Mouse (Mus musculus): Measurements from ENCODE around the gene Btg2. TPM values are rescaled to one million over a fixed set of nuclear protein-coding genes. Genes with fewer than 3 reads are reported as not detected.

Btg2 gene
- 79.9 and 89.5 TPM in 2 replicates for polyA plus RNA-seq (2011; ENCODE audit: insufficient read depth, insufficient read length, low replicate concordance, missing spikeins)

GRCm38 (mm10) chr1:134078802-134079476 lies at the start of gene Btg2:
Btg2 (minus strand) TSS chr1:134079120.
- TF ChIP-seq POLR2A (IDR thresholded peaks at IDR 0.05; ENCODE audit: borderline replicate concordance, control insufficient read depth, low read depth, low read length), result peak; percentile 100
- TF ChIP-seq CTCF (IDR thresholded peaks at IDR 0.05; ENCODE audit: control insufficient read depth, insufficient read depth, low read length), result peak; percentile 16; the same call in 1 of the 2 replicates
- H3K27ac ChIP-seq (ENCODE audit: control insufficient read depth, insufficient read depth, low read depth, low read length, poor library complexity), result peak within 1 kb of the TSS; percentile 91
- peak within 1 kb of the TSS; percentile 80 for H3K4me3 ChIP-seq (replicated peaks; ENCODE audit: control insufficient read depth, low read depth, low read length)
- H3K4me1 ChIP-seq (ENCODE audit: control insufficient read depth, insufficient read depth, low read length), result peaks cover 7% of the 10 kb centered on the region; the same call in 1 of the 2 replicates
- under 1% methylated on average over 59 of the region's 62 CpGs for WGBS

GRCm38 (mm10) chr1:134122195-134122594 lies 43.3 kb upstream of the Btg2 start:
- Histone ChIP-seq H3K4me1 (ENCODE audit: control insufficient read depth, insufficient read depth, low read length) (no peaks in the 10 kb centered on the region), H3K27ac (ENCODE audit: control insufficient read depth, insufficient read depth, low read depth, low read length, poor library complexity) (no peak overlapping the region), H3K4me3 (replicated peaks; ENCODE audit: control insufficient read depth, low read depth, low read length) (no peak overlapping the region)
- TF ChIP-seq POLR2A (IDR thresholded peaks at IDR 0.05; ENCODE audit: borderline replicate concordance, control insufficient read depth, low read depth, low read length), result no peak
- peak; percentile 74 for TF ChIP-seq CTCF (IDR thresholded peaks at IDR 0.05; ENCODE audit: control insufficient read depth, insufficient read depth, low read length)
- 44% methylated on average over 9 of the region's 9 CpGs for whole genome bisulfite sequencing

GRCm38 (mm10) chr1:134120179-134120578 lies 41.3 kb upstream of the Btg2 start:
- WGBS, result 3% methylated on average over 5 of the region's 5 CpGs
- H3K4me3 ChIP-seq (replicated peaks; ENCODE audit: control insufficient read depth, low read depth, low read length), result no peak overlapping the region
- no peaks in the 10 kb centered on the region for H3K4me1 ChIP-seq (ENCODE audit: control insufficient read depth, insufficient read depth, low read length)
- TF ChIP-seq POLR2A (IDR thresholded peaks at IDR 0.05; ENCODE audit: borderline replicate concordance, control insufficient read depth, low read depth, low read length) (no peak), CTCF (IDR thresholded peaks at IDR 0.05; ENCODE audit: control insufficient read depth, insufficient read depth, low read length) (peak; percentile 87)
- no peak overlapping the region for H3K27ac ChIP-seq (ENCODE audit: control insufficient read depth, insufficient read depth, low read depth, low read length, poor library complexity)

GRCm38 (mm10) chr1:134117110-134117509 lies 38.2 kb upstream of the Btg2 start:
- H3K4me3 ChIP-seq (replicated peaks; ENCODE audit: control insufficient read depth, low read depth, low read length), result no peak overlapping the region
- no peak overlapping the region for H3K27ac ChIP-seq (ENCODE audit: control insufficient read depth, insufficient read depth, low read depth, low read length, poor library complexity)
- TF ChIP-seq CTCF (IDR thresholded peaks at IDR 0.05; ENCODE audit: control insufficient read depth, insufficient read depth, low read length), result no peak
- no peak for TF ChIP-seq POLR2A (IDR thresholded peaks at IDR 0.05; ENCODE audit: borderline replicate concordance, control insufficient read depth, low read depth, low read length)
- H3K4me1 ChIP-seq (ENCODE audit: control insufficient read depth, insufficient read depth, low read length), result no peaks in the 10 kb centered on the region
- 66% methylated on average over 5 of the region's 5 CpGs for WGBS

DNA sequence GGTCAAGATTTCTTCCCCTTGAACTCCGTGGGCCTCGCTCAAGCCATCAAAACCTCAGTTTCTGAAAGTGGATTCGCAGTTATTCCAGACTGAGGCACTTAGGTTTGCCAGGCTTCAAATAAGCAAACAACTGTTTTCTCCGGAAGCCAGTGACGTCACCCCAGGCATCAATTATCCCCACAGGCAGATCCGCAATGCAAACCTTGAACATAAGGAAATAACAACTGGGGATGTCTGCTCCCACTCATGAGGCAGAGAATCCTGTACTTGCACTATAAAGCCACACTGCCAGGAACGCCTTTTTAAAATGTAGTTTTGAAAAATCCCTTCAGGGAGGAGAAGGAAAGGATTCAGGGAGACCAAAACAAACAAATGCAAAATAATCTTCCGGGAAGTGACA lies 36.5 kb upstream of the Btg2 start:
- Histone ChIP-seq H3K27ac (ENCODE audit: control insufficient read depth, insufficient read depth, low read depth, low read length, poor library complexity) (no peak overlapping the region), H3K4me3 (replicated peaks; ENCODE audit: control insufficient read depth, low read depth, low read length) (no peak overlapping the region), H3K4me1 (ENCODE audit: control insufficient read depth, insufficient read depth, low read length) (no peaks in the 10 kb centered on the region)
- TF ChIP-seq CTCF (IDR thresholded peaks at IDR 0.05; ENCODE audit: control insufficient read depth, insufficient read depth, low read length), result no peak
- TF ChIP-seq POLR2A (IDR thresholded peaks at IDR 0.05; ENCODE audit: borderline replicate concordance, control insufficient read depth, low read depth, low read length), result no peak
- whole genome bisulfite sequencing, result 87% methylated on average over 8 of the region's 8 CpGs

GRCm38 (mm10) chr1:134114730-134115129 lies 35.8 kb upstream of the Btg2 start:
- Histone ChIP-seq H3K27ac (ENCODE audit: control insufficient read depth, insufficient read depth, low read depth, low read length, poor library complexity) (no peak overlapping the region), H3K4me3 (replicated peaks; ENCODE audit: control insufficient read depth, low read depth, low read length) (no peak overlapping the region), H3K4me1 (ENCODE audit: control insufficient read depth, insufficient read depth, low read length) (no peaks in the 10 kb centered on the region)
- WGBS, result 87% methylated on average over 13 of the region's 13 CpGs
- TF ChIP-seq POLR2A (IDR thresholded peaks at IDR 0.05; ENCODE audit: borderline replicate concordance, control insufficient read depth, low read depth, low read length), result no peak
- no peak for TF ChIP-seq CTCF (IDR thresholded peaks at IDR 0.05; ENCODE audit: control insufficient read depth, insufficient read depth, low read length)

- WGBS, result 75% methylated on average over 7 of the region's 7 CpGs
- Histone ChIP-seq H3K4me3 (replicated peaks; ENCODE audit: control insufficient read depth, low read depth, low read length) (no peak overlapping the region), H3K4me1 (ENCODE audit: control insufficient read depth, insufficient read depth, low read length) (no peaks in the 10 kb centered on the region), H3K27ac (ENCODE audit: control insufficient read depth, insufficient read depth, low read depth, low read length, poor library complexity) (no peak overlapping the region)
- TF ChIP-seq POLR2A (IDR thresholded peaks at IDR 0.05; ENCODE audit: borderline replicate concordance, control insufficient read depth, low read depth, low read length) (no peak), CTCF (IDR thresholded peaks at IDR 0.05; ENCODE audit: control insufficient read depth, insufficient read depth, low read length) (no peak)
Measured at GRCm38 (mm10) chr1:134114018-134114417, 35.1 kb upstream of the Btg2 start.

GRCm38 (mm10) chr1:134113560-134113959 lies 34.6 kb upstream of the Btg2 start:
- 64% methylated on average over 5 of the region's 5 CpGs for WGBS
- no peak overlapping the region for H3K27ac ChIP-seq (ENCODE audit: control insufficient read depth, insufficient read depth, low read depth, low read length, poor library complexity)
- TF ChIP-seq CTCF (IDR thresholded peaks at IDR 0.05; ENCODE audit: control insufficient read depth, insufficient read depth, low read length) (no peak), POLR2A (IDR thresholded peaks at IDR 0.05; ENCODE audit: borderline replicate concordance, control insufficient read depth, low read depth, low read length) (no peak)
- no peak overlapping the region for H3K4me3 ChIP-seq (replicated peaks; ENCODE audit: control insufficient read depth, low read depth, low read length)
- no peaks in the 10 kb centered on the region for H3K4me1 ChIP-seq (ENCODE audit: control insufficient read depth, insufficient read depth, low read length)
